Mouse (Mus musculus): Measurements from ENCODE around the gene Spata7.

Spata7 gene

GRCm38 (mm10) chr12:98673879-98674278, 45.9 kb downstream of the Spata7 start:
- no peak for DNase-seq (ENCODE audit: low spot score)

- DNase-seq (ENCODE audit: low spot score), result peak; percentile 80
Measured at GRCm38 (mm10) chr12:98674627-98675143, 46.7 kb downstream of the Spata7 start.

- no peak for DNase-seq (ENCODE audit: low spot score)
Measured at GRCm38 (mm10) chr12:98676861-98677260, 48.9 kb downstream of the Spata7 start.

- DNase-seq (ENCODE audit: low spot score), result no peak
Measured at GRCm38 (mm10) chr12:98677336-98677735, 49.4 kb downstream of the Spata7 start.

GRCm38 (mm10) chr12:98679906-98680305, 51.9 kb downstream of the Spata7 start:
- peak; percentile 37 for DNase-seq (ENCODE audit: low spot score)

- DNase-seq (ENCODE audit: low spot score), result no peak
Measured at GRCm38 (mm10) chr12:98682196-98682595, 54.2 kb downstream of the Spata7 start.

GRCm38 (mm10) chr12:98683171-98683570, 55.2 kb downstream of the Spata7 start:
- DNase-seq (ENCODE audit: low spot score), result no peak

GRCm38 (mm10) chr12:98683574-98683973, 55.6 kb downstream of the Spata7 start:
- peak; percentile 36 for DNase-seq (ENCODE audit: low spot score)

- no peak for DNase-seq (ENCODE audit: low spot score)
Measured at GRCm38 (mm10) chr12:98690230-98690629, 62.3 kb downstream of the Spata7 start.

- no peak for DNase-seq (ENCODE audit: low spot score)
Measured at GRCm38 (mm10) chr12:98697202-98697601, 69.2 kb downstream of the Spata7 start.

- DNase-seq (ENCODE audit: low spot score), result no peak
Measured at GRCm38 (mm10) chr12:98701564-98701963, 73.6 kb downstream of the Spata7 start.

GRCm38 (mm10) chr12:98703554-98703953, 75.6 kb downstream of the Spata7 start:
- DNase-seq (ENCODE audit: low spot score), result no peak

GRCm38 (mm10) chr12:98703961-98704360, 76.0 kb downstream of the Spata7 start:
- DNase-seq (ENCODE audit: low spot score), result no peak

- DNase-seq (ENCODE audit: low spot score), result no peak
Measured at GRCm38 (mm10) chr12:98712819-98713218, 84.9 kb downstream of the Spata7 start.

- peak; percentile 62 for DNase-seq (ENCODE audit: low spot score)
Measured at GRCm38 (mm10) chr12:98713621-98714103, 85.7 kb downstream of the Spata7 start.

- DNase-seq (ENCODE audit: low spot score), result peak; percentile 87
Measured at GRCm38 (mm10) chr12:98714757-98715156, 86.8 kb downstream of the Spata7 start.

- no peak for DNase-seq (ENCODE audit: low spot score)
Measured at GRCm38 (mm10) chr12:98716142-98716541, 88.2 kb downstream of the Spata7 start.
